ENCODE assay signal across 22 mouse cellular contexts in the genomic region with DNA sequence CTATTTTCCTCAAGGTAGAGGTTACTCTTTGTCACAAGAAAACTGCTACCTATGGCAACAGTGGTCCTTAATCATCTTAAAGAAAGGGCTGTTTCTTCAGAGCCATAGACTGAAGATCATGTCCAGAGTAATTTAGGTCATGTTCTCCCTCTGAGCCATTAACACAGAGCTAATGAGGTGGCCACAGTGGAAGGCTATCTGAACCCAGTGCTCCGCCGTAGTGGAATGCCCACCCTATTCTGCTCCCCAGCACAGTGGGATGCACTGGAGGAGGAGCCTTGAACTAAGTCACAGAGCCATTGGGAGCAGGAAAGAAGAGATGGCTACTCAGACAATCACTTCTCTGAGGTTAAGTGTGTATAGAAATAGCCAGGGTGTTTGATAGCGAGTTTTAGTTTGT.
DNase-seq lines count a peak whose midpoint lies in the region; ATAC-seq lines count a peak whose summit lies in the region.
"Had no signal": no experiment of that assay in that cellular context is flagged by ENCODE, and none has a peak within 500 bp of the region (broad histone marks: within the 10 kb centered on the region; RNA-seq: fewer than 3 reads in every experiment).

No protein-coding gene starts in this region.

- H3K9me3 ChIP-seq in hindbrain, embryonic 13.5 days, result no peaks in the 10 kb centered on the region

- H3K4me2 ChIP-seq in hindbrain, embryonic 13.5 days, result no peak overlapping the region

- ATAC-seq in hindbrain, embryonic 13.5 days (ENCODE audit: low FRiP score), result no peak
- ATAC-seq: activated CD4-positive, CD25-positive, alpha-beta regulatory T cell, adult 4 months; CD4-positive, CD25-positive, alpha-beta regulatory T cell, adult 4 months; Patski had no signal

- H3K27me3 ChIP-seq in hindbrain, embryonic 13.5 days, result no peaks in the 10 kb centered on the region
- H3K27me3 ChIP-seq: CH12.LX, Patski had no signal

- peak; percentile 10 for DNase-seq in Muller cell, postnatal 12 days (ENCODE audit: inconsistent ontology term)
- peak; percentile 67 for DNase-seq in retina, embryonic 14.5 days (ENCODE audit: low spot score)
- peak; percentile 69 for DNase-seq in retina, postnatal 1 day
- no peak for DNase-seq in cerebellum, postnatal 10 days
- DNase-seq in kidney, adult 18-20 months, result no peak
- DNase-seq: adrenal gland, adult 2 months; adrenal gland, adult 8-10 months; adrenal gland, postnatal 10 days; adrenal gland, postnatal 14 days; adrenal gland, postnatal 25 days; adrenal gland, postnatal 36 days; B cell, adult 2 months; cerebellum, adult 11 months; cerebellum, adult 11-12 months; cerebellum, adult 18-20 months; cerebellum, adult 2 months had no signal

- H3K9ac ChIP-seq in hindbrain, embryonic 13.5 days, result no peak overlapping the region

- no peak overlapping the region for H3K27ac ChIP-seq in hindbrain, embryonic 13.5 days

- 78% methylated on average over 3 of the region's 3 CpGs for WGBS in hindbrain, embryonic 13.5 days

- H3K36me3 ChIP-seq in hindbrain, embryonic 13.5 days, result no peaks in the 10 kb centered on the region
- H3K36me3 ChIP-seq: G1E had no signal

- H3K4me1 ChIP-seq in hindbrain, embryonic 13.5 days (replicated peaks), result no peaks in the 10 kb centered on the region

- H3K4me3 ChIP-seq in hindbrain, embryonic 13.5 days, result no peak overlapping the region

Comparison
In these comparisons a context has a peak if more than half of its experiments do, and no peak if none do; other contexts are left out.
1. DNase-seq: peak in Muller cell, postnatal 12 days (single experiment), retina, embryonic 14.5 days (single experiment) and retina, postnatal 1 day (single experiment); none in cerebellum, postnatal 10 days (0 of 2) and kidney, adult 18-20 months (single experiment).